Mouse (Mus musculus): ENCODE data around the gene Ttyh1. TPM values are rescaled to one million over a fixed set of nuclear protein-coding genes. Genes with fewer than 3 reads are reported as not detected.

Ttyh1 gene
- polyA plus RNA-seq, 1 experiment from 2014 or later, result 0.12 TPM

DNA sequence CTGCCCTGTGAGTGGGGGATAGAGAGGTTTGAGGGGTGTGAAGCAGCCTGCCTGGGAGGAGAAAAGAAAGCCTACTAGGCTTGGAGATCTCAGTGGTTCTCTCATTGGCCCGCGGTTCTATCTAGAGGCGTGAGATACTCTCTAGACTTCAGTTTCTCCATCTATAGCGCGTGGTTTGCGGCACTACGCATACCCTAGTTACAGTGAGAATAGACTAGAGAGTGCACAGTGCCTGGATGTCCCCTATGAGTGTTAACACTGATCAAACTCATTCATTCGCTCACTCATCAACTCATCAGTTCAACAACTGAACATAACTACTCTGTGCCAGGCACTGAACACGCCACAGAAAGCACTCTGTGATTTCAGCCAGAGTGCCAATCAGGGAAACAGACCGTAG lies 3.6 kb downstream of the Ttyh1 start:
- ATAC-seq, result no peak
- POLR2A ChIA-PET, result no interaction called here
- in situ Hi-C loops (cut with MboI; ENCODE audit: low pct_unique_long_range_greater_than_20kb), result no loop called here

DNA sequence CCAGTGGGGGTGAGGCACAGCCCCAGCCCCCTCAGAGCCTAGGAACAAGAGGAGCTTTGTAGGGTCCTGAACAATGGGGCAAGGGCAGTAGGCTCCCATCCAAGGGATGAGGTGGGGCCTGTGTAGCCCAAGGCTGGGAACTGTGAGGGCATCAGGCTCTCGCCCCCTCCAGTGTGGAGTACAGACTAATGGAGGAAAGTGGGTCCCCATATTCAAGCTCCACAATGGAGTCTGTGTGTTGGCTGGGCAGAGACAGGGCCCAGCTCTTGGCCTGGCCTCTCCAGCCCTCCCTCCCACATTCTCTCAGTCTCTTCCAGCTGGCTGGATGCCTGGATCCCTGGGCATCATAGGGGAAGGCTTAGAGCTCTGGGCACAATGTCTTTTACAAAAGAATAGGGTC lies 4.5 kb downstream of the Ttyh1 start:
- in situ Hi-C loops (cut with MboI; ENCODE audit: low pct_unique_long_range_greater_than_20kb), result no loop called here
- no peak for TF ChIP-seq CTCF (IDR thresholded peaks at IDR 0.05)
- CTCF ChIA-PET, result no interaction called here
- no peak for ATAC-seq
- H3K27me3 ChIP-seq, result peaks cover 6% of the 10 kb centered on the region
- no peak for DNase-seq (ENCODE audit: low read depth, low spot score)
- POLR2A ChIA-PET, result no interaction called here

More for the DNA sequence above, 3.6 kb downstream of the Ttyh1 start:
- H3K27me3 ChIP-seq, result peaks cover 8% of the 10 kb centered on the region
- CTCF ChIA-PET, result no interaction called here
- no peak for DNase-seq (ENCODE audit: low read depth, low spot score)
- TF ChIP-seq CTCF (IDR thresholded peaks at IDR 0.05), result no peak

DNA sequence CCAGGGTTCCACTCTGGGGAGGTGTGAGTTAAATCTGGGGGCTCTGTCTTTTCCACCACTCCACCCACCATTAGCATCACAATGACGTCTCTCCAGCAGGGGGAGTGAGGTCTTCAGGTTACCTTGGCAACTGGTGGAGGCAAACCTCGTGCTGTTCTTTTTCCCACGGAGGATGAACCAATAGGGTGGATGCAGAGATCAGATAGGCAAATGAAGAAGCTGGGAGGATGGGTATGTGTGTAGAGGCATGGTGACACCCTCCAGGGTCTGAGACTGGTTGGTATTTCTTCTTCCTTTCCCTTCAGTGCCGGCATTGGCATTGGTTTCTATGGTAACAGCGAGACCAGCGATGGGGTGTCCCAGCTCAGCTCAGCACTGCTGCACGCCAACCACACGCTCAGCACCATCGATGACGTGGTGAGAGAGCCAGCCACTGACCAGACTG lies 5.1 kb downstream of the Ttyh1 start:
- no peaks in the 10 kb centered on the region for H3K27me3 ChIP-seq
- DNase-seq (ENCODE audit: low read depth, low spot score) (no peak), ATAC-seq (no peak)
- TF ChIP-seq CTCF (IDR thresholded peaks at IDR 0.05), result no peak
- CTCF ChIA-PET, result no interaction called here
- in situ Hi-C loops (cut with MboI; ENCODE audit: low pct_unique_long_range_greater_than_20kb), result no loop called here
- POLR2A ChIA-PET, result no interaction called here

DNA sequence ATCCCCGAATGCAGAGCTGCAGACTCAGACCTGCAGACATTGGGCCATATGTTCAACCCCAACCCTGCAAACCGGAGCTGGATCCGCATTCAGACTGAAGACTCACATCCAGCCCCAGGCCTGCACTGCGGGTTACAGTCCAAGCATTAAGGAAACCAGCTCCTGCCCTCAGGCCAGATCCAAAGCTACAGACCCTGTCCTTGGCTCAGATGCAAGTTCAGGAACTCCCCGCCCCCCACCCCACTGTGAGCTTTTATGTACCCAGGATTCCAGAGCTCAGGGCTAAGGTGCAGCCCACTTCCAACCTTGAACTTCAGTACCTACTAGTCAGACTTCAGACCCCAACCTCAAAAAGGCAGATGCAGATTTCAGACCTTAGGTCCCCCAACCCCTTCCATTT lies 5.6 kb downstream of the Ttyh1 start:
- no peaks in the 10 kb centered on the region for H3K27me3 ChIP-seq
- ATAC-seq, result no peak
- DNase-seq (ENCODE audit: low read depth, low spot score), result no peak
- CTCF ChIA-PET, result no interaction called here
- POLR2A ChIA-PET, result no interaction called here
- in situ Hi-C loops (cut with MboI; ENCODE audit: low pct_unique_long_range_greater_than_20kb), result loop anchor here (5.0 kb wide), 1 partner anchor 302 kb away; no protein-coding TSS in a partner anchor
- no peak for TF ChIP-seq CTCF (IDR thresholded peaks at IDR 0.05)

DNA sequence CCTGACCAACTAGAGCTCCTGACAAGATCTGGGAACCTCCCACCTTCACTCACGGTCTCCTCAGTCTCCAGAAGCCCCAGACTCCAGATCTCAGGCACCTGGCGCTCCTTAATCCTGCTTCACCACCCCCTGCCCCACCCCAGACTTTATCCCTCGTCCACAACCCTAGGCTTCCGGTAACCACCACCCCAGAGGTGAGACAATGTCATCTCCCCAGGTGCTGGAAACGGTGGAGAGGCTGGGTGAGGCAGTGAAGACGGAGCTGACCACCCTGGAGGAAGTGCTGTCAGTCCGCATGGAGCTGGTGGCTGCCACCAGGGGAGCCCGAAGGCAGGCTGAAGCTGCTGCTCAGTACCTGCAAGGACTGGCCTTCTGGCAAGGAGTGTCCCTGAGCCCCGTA lies 6.1 kb downstream of the Ttyh1 start:
- in situ Hi-C loops (cut with MboI; ENCODE audit: low pct_unique_long_range_greater_than_20kb), result loop anchor here (5.0 kb wide), 1 partner anchor 302 kb away; no protein-coding TSS in a partner anchor
- CTCF ChIA-PET, result interaction anchor here (0.6 kb wide), 1 partner anchor 10 kb away, joined by 3 read pairs; no protein-coding TSS in a partner anchor
- no peaks in the 10 kb centered on the region for H3K27me3 ChIP-seq
- POLR2A ChIA-PET, result no interaction called here
- no peak for TF ChIP-seq CTCF (IDR thresholded peaks at IDR 0.05)
- no peak for DNase-seq (ENCODE audit: low read depth, low spot score)
- ATAC-seq, result no peak

DNA sequence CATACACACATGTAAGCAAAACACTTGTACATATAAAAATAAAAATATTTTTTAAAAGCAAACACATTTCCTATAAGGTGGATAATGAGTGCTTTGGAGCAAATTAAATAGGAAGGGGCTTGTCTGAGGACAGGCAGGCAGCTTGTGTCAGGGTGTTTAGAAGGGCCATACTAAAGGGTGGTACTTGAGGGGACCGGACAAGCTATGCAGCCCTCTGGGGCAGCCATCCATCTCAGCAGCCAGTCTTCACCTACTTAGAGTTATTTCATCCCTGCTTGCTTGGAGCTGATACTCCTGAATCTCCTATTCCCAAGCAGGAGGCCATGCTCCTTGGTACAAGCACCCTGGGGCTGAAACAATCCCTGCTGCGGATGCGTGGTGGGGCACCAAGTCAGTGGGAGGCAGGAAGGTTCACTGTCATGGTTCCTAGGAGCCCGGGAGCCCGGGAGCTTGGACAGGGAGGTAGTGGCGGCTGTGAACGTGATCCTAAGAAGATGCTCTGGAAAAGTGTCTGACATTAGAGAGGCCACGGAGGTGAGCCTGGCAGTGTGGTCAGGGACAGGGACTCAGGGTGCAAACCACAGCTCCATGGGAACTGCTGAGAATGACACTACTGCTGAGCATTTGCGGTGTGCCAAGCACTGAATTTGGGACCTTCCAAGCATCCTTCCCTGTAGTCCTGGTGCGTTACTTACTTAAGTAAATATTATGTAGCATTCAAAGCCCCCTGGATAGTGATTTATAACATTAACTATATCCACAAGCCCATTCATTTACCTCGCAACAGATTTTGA lies 8.0 kb downstream of the Ttyh1 start:
- POLR2A ChIA-PET, result no interaction called here
- CTCF ChIA-PET, result no interaction called here
- no peak for ATAC-seq
- no peaks in the 10 kb centered on the region for H3K27me3 ChIP-seq
- in situ Hi-C loops (cut with MboI; ENCODE audit: low pct_unique_long_range_greater_than_20kb), result loop anchor here (5.0 kb wide), 1 partner anchor 300 kb away; no protein-coding TSS in a partner anchor
- no peak for TF ChIP-seq CTCF (IDR thresholded peaks at IDR 0.05)
- no peak for DNase-seq (ENCODE audit: low read depth, low spot score)

DNA sequence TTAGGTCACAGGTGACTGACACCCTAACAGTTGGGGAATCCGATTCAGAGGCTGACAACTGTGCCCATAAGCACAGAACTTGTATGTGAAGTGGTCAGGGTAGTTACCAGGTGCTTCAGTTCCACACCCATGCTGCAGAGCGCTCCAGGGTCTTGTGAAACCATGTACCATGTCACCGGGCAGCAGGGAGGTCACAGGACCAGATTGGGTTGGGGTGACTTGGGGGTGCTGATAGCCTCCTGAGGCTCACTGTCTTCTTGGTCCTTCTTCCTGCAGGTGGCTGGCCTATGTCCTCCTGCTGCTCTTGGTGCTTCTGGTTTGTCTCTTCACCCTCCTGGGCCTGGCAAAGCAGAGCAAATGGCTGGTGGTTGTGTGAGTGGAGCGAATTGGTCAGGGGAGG lies 8.7 kb downstream of the Ttyh1 start:
- DNase-seq (ENCODE audit: low read depth, low spot score) (no peak), ATAC-seq (no peak)
- H3K27me3 ChIP-seq, result no peaks in the 10 kb centered on the region
- in situ Hi-C loops (cut with MboI; ENCODE audit: low pct_unique_long_range_greater_than_20kb), result loop anchor here (5.0 kb wide), 1 partner anchor 299 kb away; no protein-coding TSS in a partner anchor
- TF ChIP-seq CTCF (IDR thresholded peaks at IDR 0.05), result no peak
- POLR2A ChIA-PET, result no interaction called here
- CTCF ChIA-PET, result no interaction called here

DNA sequence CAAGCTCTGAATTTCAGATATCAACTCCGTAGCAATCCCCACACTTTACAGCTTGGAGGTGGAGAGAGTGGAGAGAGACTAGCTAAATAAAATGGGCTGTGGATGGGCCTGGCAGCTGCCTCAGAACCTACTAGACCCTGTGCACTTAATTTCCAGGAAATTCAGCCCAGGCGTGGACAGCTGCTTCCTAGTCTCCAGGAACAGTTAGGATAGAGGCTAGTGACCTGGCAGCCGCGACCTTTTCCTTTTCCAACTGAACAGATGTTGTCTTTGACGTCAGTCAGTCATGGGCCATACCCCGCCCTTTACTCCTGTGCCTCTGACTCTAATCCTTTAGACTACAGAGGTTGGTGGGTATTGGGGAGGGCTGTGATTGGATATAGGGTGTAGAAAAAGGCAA lies 9.7 kb downstream of the Ttyh1 start:
- in situ Hi-C loops (cut with MboI; ENCODE audit: low pct_unique_long_range_greater_than_20kb), result loop anchor here (5.0 kb wide), 1 partner anchor 298 kb away; no protein-coding TSS in a partner anchor
- ATAC-seq, result no peak
- CTCF ChIA-PET, result interaction anchor here (1.8 kb wide), 1 partner anchor 342 kb away, joined by 5 read pairs; no protein-coding TSS in a partner anchor
- TF ChIP-seq CTCF (IDR thresholded peaks at IDR 0.05), result no peak
- POLR2A ChIA-PET, result no interaction called here
- no peak for DNase-seq (ENCODE audit: low read depth, low spot score)
- H3K27me3 ChIP-seq, result no peaks in the 10 kb centered on the region

DNA sequence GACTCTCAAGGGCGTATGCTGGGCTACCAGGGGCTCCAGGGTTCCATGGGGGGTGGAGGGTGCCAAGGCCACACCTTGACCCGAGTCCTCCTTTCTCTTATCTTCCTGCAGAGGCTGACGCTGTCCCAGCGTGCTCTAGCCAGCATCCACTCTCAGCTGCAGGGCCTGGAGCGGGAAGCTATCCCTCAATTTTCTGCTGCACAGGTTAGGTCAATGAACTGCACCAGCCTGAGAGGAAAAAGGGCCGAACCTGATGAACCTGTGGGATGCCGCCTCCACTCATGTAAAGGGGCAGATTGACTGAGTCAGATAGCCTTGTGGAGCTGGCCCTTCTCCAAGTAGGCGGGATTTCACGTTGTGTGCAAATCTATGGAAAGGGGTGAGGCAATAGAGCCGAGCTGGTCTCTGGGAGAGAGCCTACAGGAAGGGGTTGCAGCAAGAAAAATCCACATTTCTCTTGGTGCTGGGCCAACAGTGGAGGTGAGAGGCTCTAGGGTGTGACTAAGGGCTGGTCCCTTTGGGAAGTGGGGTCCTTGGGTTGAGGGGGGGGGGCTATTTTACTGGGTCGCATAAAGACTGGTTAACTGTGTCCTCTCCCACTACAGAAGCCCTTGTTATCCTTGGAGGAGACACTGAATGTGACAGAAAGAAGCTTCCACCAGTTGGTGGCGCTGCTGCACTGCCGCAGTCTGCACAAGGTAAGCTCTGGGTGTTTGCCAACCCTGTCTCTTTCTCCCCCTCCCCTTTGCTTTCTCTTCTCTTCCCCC lies 11.7 kb downstream of the Ttyh1 start:
- ATAC-seq (peak; percentile 72), DNase-seq (ENCODE audit: low read depth, low spot score) (no peak)
- TF ChIP-seq CTCF (IDR thresholded peaks at IDR 0.05), result no peak
- no peaks in the 10 kb centered on the region for H3K27me3 ChIP-seq
- in situ Hi-C loops (cut with MboI; ENCODE audit: low pct_unique_long_range_greater_than_20kb), result loop anchor here (10.0 kb wide), 1 partner anchor 436 kb away; the partner anchor contains the start of genes Mboat7 and Tsen34
- POLR2A ChIA-PET, result interaction anchor here (0.6 kb wide), 1 partner anchor 128 kb away, joined by 3 read pairs; no protein-coding TSS in a partner anchor
- CTCF ChIA-PET, result interaction anchor here (0.9 to 1.8 kb wide), 10 partner anchors 10 to 382 kb away, joined by 3 to 8 read pairs (median 4); partner anchors contain the start of genes Leng9 and Ttyh1

DNA sequence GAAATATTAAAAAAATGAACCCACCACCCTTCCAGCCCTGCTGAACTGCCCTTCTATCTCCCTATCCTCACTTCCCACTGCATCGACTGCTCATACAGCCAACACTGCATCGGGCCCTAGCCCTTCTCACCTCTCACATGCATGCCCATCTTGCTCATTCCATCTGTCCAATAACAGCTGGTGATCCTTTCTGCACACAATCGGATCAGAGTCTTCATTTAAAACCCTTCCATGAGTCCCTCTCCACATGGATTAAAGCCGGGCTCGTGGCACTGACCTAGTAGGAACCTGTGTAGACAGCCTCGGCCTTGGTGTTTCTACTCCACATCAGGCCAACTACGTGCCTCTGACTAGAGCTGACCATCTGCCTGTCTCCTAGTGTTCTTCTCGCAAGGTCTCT lies 12.8 kb downstream of the Ttyh1 start:
- DNase-seq (ENCODE audit: low read depth, low spot score) (no peak), ATAC-seq (no peak)
- in situ Hi-C loops (cut with MboI; ENCODE audit: low pct_unique_long_range_greater_than_20kb), result loop anchor here (10.0 kb wide), 1 partner anchor 437 kb away; the partner anchor contains the start of genes Mboat7 and Tsen34
- no peak for TF ChIP-seq CTCF (IDR thresholded peaks at IDR 0.05)
- H3K27me3 ChIP-seq, result no peaks in the 10 kb centered on the region
- CTCF ChIA-PET, result interaction anchor here (0.8 to 1.4 kb wide), 2 partner anchors 18 to 295 kb away, joined by 3 read pairs; no protein-coding TSS in a partner anchor
- POLR2A ChIA-PET, result no interaction called here

Data from Patski (cell line).